Mouse (Mus musculus) c-Kit-negative CD71-positive TER-119-positive erythroid progenitor cells, embryonic 14.5 days (primary cell): ENCODE data around the gene Tmem161a.

Experiments used
- DNase-seq: peaks from one replicate; pipeline ENCODE4 v3.0.0-alpha.2; 2013; ENCODE audit warnings: low read depth, low spot score

Gene Tmem161a

DNA sequence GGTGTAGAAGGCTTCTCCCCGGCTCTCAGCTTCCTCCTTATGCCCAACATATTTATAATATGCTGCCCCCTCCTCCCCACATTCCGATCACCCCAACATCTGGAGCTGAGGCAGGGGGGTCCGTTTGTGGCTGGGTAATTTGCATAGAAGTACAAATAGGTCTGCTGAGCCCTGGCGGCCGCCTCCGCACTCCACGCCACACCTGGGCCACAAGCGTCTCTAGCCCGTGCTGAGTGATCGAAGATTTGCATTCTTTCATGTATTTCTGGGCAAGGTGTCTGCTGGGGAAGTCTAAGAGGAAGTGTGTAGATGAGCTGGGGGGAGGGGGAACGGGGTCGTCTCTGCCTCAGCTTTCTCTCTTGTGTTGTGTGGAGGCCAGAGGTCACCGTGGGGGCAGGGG lies 12.1 kb upstream of the Tmem161a start:
- no peak for DNase-seq

DNA sequence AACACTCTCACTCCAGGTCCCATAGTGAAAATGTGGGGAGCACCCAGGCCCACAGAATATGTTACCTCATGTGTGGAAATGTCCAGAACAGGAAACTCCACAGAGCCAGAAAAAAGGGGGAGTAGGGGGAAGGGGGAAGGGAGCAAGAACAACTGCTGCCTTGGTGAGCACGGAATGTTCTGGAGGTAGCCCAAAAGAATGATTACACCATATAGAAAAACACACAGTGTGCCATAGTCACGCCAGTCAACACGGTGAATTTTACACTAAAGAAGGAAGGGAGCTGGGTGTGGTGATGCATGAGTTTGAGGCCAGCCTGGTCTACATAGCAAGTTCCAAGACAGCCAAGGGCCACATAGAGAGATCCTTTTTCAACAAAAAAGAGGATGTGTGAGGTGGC lies 8.8 kb upstream of the Tmem161a start:
- no peak for DNase-seq

DNA sequence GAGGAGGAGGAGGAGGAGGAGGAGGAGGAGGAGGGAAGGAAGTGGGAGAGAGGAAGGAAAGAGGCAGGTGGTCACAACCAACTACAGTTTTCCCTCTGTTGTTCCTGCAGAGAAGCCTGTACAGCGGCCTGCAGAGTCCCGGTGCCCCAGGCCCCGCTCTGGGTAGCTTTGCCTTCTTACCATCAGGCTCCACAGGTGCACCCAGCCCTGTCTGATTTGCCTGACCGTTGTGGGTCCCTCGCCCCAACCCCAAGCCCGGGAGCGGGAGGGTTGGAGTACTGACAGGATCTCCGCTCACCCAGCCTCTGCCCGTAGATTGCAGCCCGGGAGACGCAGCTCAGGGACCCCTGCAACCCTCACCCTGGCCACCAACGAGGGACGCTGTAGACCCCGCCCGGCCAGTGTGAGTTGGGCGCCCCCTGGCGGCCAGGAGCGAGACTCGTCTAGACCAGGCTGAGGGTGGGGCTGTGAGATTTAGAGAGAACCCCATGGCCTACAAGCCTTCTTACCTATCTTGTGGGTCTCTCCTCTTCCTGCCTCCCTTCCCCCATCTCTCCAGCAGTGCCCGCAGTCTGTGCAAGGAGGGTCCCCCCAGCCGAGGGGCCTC lies 5.5 kb upstream of the Tmem161a start:
- peak; percentile 39 for DNase-seq

DNA sequence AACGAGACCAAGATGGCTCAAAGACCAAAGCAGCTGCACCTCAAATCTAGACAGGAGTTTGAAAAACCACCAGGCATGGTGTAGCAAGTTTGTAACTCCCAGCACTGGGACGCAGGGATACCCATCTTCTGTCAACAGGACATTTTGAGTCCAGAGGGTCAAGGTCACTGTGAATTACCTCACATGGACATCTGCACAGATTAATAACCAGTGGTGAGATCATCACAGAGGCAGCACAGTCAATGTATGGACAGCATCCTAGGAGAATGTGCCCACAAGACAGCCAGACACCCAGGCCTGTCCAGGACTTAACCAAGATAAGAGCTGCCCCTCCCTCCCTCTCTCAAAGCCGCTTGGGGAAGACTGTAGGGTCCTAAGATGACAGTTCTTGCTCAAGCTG lies 2.0 kb upstream of the Tmem161a start:
- no peak for DNase-seq

DNA sequence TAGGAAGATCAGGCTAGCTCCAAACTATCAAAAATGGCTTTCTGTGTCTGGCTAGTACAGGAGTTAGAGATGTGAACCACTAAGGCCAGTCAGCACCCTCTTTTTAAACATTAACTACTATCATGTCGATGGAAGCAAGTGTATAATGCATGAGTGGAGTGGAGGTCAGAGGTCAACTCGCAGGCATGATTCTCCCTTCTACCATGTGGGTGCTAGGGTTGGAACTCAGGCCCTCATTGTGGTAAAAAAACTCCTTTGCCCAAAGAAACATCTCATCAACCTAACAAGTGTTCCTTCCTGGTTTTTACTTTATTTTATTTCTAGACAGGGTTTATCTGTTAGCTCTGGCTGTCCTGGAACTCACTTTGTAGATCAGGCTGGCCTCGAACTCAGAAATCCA lies 1.4 kb upstream of the Tmem161a start:
- no peak for DNase-seq

DNA sequence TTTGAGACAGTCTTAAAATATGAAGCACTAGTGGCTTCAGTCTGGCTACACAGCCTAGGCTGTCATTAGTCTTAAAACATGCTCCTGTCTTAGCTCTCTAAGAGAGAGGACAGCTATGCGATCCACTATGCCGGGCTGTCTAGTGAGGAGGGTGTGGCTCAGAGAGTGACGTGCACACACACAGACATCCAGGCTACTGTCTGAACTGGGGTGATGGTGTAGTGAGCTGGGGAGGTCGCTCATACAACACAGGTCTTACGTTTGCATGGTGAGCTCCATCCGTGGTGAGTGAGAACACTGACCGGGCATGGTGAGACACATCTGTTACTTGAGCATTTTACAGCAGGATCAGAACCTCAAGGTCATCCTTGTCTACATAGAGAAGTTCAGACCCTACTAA lies 916 bp upstream of the Tmem161a start:
- DNase-seq: no peak

DNA sequence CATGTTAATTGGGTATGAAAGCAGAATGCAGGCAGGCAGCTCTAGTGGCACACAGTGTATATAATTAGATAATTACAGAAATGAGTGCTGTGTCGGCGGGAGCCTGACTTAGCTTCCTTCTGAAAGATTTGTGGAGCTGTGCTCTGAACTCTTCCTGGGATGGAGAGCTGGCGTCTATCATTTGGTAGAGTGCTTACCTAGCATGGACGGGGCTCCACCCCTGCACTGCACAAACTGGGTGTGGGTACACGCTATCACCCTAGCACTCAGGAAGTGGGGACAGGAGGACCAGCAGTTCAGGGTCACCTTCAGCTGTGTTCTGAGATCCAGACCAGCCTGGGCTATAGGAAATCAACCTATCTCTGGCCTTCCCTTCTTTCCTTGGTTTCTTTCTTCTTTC lies 1.2 kb downstream of the Tmem161a start:
- DNase-seq: no peak

DNA sequence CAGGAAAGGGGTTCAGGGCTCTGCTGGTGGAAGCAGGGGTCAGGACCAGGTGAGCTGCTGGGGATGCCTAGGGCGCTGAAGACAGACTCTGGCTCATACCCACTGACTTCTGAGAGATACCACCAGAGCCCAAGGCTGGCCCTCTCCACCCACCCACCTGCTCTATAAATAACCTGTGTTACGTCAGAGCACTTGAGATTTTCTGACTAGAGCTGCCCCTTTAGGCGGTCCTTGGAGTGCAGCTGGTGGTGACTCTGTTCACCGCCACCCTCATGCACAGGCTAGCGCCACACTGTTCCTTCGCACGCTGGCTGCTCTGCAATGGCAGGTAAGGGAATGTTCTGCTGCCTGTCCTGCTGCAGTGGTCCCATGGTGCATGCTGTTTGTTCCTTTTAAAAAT lies 1.9 kb downstream of the Tmem161a start:
- DNase-seq: no peak

DNA sequence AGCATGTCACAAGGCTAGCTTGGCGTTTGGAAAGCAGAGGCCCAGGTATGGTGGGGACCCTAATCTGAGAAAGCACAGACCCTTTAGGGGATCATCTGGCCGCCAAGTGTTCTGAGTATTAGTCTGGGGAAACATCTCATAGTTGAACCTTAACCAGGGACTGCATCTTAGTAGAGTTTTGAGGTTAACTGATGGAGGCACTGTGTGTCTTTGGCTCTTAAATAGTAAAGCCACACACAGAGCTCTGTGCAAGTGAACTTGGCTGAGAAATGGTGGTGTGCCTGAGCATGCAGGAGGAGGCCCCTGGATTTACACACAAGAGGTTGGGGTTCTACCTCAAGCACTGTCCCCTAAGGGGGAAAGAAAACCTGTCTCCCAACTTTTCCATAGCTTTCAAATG lies 6.1 kb downstream of the Tmem161a start:
- DNase-seq: no peak

DNA sequence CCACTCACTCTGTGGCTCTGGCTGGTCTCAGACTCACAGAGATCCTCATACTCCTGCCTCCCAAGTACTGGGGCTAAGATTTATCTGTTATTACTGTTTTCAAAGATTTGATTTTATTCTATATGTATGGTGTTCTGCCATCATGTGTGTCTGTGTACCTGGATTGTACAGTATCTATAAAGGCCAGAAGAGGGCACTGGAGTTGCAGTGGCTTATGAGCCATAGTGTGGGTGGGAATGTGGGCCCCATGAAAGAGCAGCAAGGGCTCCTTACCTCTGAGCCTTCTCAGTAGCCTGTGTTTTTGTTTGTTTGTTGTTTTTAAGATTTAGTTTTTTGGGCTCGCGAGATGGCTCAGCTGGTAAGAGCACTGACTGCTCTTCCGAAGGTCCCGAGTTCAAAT lies 6.9 kb downstream of the Tmem161a start:
- no peak for DNase-seq

DNA sequence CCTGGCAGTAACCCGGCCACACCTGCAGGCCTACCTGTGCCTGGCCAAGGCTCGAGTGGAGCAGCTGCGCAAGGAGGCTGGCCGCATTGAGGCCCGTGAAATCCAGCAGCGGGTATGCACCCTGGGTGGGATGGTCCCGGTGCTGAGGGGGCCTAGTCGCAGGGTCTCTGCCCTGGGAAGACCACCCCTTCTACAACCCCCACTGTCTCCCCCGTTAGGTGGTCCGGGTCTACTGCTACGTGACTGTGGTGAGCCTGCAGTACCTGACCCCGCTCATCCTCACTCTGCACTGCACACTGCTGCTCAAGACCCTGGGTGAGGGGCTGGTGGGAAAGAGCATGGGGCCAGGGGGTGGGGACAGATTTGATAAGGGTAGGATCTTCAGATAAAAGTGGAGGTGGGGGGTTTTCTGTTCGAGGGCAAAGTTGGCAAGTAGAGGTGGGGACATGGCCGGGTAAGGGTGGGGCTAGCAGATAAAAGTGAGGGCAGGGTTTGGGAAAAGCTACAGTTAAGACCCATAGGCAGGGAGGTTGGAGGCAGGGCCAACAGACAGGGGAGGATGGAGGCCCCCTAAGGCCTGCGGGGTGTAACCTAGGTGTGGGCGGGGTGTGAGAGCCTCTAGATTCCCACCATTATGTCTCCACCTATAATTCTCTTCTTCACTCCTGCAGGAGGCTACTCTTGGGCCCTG lies 9.2 kb downstream of the Tmem161a start:
- no peak for DNase-seq

DNA sequence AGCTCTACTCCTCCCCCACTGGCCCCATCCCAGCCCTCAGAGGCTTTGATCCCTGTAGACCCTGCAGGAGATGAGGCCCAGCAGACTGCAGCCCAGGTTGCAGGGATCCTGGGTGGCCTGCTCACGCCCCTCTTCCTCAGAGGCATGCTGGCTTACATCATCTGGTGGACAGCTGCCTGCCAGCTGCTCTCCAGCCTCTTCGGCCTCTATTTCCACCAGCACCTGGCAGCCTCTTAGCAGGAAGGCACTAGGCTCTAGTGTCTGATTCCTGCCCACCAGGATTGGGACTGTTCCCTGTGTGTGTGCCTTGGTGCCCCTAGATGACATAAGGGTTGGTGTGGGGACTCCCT lies 9.7 kb downstream of the Tmem161a start:
- DNase-seq: no peak

DNA sequence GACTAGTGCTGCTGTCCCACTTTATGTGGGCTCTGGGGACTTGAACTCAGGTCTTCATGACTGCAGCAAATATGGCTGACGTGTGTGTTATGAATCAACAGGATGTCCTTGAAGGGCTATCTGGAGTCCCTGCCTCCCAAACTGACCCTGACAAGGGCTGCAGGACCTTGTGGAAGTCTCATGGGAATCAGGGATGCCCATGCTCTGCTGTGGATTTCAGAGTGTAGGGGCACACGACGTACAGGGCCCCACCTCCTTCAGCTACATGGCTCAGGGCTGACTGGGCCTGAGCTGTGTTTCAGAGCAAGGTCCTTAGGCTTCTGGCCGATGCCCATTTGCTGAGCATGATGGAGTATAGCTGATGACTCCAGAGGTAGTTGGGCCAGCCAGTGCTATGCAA lies 11.0 kb downstream of the Tmem161a start:
- DNase-seq: no peak

DNA sequence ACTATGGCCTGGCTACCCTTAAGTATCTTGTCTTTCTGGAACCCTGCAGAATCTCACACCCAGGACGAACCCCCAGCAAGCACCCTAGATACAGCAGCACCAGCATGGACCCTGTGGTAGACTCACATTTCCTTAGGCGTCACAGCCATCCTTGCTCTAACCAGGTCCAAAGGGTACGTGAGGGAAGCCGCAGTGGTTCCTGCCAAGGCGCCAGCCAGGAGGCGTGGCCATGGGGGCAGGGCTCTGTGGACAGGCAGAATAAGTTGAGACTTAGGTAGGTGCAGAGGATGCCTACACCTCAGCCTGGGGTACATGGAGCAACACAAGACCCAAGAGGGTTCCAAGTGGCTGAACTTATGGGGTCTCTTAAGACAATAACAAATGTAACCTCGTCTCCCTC lies 16.6 kb downstream of the Tmem161a start:
- no peak for DNase-seq

DNA sequence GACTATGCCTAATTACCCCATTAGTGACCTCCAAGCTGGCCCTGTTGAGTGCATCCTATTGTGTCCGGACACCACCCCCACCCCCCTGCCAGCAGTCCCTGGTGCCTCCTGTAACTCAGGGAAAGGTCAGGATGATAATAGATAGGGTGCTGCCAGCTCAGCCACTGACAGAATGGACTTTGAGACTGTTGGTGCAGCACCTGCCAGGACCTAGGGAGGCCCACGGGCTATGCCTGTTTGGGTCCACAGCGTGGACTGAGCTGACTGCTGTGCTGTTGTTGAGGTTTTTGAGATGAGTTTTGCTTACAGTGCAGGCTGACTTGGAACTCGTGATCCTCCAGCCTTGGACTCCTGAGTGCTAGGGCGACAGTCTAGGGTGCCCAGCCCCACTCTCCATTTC lies 21.1 kb downstream of the Tmem161a start:
- no peak for DNase-seq

DNA sequence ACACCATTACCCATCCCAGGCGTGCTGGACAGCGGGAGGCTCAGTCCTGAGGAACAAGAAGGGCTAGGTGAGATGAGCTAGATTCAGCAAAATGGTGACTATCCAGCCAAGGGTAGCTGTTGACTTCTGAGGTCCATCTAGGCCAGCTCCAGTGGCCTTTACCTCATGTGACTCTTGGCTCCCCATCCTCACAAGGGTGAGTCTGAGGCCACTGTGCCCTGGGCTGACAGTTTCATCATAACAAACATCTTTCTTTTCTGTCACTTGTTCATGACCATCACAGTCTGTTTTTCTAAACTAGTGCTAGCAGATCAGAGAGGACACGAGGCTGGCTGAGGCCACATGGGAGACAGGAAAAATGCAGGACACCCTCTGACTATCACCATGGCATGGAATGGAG lies 22.0 kb downstream of the Tmem161a start:
- DNase-seq: no peak

DNA sequence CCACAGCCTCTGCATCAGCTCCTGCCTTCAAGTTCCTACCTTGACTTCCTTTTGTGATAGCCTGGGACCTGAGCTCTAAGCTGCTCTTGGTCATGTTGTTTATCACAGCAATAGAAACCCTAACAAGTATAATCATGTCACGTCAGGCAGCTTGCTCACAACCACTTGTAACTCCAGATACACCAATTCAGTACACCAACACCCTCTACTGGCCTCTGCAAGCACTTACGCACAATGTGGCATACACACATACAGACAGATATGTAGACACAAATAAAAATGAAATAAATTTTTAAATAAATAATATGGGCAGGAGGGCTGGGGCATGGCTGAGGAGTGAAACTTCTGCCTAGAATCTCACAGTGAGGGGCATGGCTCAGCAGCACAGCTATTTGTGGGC lies 23.6 kb downstream of the Tmem161a start:
- DNase-seq: no peak

DNA sequence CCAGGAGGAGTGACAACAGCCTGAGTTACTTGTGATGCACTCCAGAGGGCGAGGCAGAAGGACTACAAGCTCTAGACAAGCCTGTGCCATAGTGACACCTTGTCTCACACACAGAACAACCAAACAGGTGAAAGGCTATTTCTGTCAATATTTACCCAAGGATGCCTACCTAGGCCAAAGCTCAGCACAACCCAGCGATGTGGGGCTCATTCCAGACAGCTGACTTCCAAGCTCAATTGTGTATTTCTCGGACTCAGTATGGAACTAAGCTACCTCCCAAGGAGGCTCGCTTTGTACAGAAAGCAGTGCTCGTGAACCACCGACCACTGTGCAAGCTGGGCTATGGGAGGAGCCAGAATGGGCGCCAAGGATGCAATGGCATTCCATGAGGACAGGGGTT lies 25.4 kb downstream of the Tmem161a start:
- DNase-seq: no peak

DNA sequence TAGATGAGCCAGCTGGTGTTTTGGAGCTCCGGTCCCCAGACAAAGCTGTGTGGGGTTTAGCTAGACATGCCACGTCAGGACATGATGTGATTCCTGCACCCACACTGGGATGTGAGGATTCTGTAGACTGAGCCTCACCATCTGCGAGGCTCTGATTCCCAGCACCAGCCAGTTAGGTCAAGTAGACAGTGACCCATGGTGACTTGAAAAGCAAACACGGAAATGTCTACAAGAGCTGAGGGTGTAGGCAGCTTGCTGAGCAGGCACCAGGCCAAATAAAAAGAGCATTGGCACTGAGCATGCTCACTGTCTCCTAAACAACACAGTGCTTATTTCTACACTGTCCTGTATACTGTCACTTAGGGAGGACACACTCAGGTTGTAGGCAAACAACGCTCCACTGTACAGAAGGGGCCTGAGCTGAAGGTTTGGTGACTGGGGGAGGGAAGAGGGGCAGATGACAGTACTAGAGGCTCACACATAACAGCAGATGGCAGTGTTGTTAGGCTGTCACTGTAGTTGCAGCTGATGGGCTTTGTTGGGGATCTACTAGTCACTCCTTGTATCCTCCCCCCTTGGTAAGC lies 28.0 kb downstream of the Tmem161a start:
- no peak for DNase-seq

DNA sequence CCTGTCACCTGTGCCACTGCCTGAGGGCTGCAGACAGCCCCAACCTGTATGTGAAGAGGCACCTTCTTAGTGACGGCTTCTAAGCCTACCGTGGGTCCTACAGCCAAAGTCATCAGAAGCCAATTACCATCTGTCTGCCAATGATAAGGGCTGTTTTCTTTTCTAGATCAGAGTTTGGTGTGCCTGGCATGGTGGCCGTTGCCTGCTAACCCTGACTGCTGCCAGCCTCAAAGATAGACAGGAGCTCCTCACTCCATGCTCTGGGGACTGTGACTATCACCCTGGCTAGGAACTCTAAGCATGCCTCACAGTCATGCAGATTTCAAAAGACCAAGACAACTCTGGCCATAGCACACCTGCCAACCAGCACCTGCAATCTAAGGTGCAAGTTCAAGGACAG lies 29.3 kb downstream of the Tmem161a start:
- DNase-seq: peak; percentile 69

DNA sequence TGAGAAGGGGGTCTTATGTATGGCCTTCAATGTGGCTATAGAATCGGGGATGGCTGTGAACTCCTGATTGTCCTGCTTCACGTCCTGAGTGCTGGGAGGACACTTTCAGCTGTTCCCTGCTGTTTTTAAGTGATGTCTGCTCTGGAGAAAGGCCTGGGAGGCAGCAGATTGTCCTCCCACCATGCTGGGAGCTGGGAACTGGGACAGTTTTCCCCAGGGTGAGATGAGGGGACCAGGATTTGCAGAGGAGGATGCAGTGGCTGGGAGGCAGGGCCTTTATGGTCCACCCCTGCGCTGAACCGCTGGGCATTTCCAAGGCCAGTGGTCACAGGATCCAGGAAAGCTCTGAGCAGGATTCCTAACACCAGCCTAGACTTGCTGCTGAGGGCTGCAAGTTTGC lies 30.9 kb downstream of the Tmem161a start:
- DNase-seq: no peak

DNA sequence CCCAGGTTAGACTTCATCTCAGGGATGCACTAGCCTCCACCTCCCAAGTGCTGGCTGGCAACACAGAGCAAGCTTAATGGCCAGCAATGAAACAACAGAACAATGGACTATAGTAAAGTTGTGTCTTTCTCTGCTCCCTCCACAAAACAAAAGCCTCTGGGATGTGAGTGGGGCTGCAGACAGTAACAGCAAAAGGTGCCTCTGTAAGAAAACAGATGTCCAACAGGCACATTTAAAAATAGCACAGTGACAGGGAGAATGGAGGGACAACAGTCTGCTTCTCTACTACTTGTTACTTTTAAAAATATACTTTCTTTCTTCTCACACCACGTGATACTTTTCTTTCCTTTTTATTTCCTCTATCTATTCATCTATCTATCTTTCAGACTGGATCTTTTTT lies 32.6 kb downstream of the Tmem161a start:
- DNase-seq: no peak

DNA sequence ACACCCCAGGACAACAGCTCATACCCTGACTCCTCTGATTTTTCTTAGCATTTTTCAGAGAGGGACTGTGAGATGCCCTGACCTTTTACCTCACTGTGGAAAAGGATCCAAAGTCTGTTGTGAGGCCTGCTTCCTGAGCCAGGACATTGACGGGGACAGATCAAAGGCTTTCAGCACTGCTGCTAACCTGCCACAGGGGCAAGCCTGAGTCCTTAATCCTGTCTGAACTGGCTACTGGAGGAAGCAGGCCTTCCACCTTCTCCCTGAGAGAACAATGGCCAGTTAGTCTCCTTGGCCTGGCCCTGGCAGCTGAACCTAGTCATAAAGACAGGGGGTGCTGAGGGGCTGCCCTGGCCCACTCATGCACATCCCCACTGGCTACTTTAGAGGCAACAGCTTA lies 36.0 kb downstream of the Tmem161a start:
- no peak for DNase-seq

DNA sequence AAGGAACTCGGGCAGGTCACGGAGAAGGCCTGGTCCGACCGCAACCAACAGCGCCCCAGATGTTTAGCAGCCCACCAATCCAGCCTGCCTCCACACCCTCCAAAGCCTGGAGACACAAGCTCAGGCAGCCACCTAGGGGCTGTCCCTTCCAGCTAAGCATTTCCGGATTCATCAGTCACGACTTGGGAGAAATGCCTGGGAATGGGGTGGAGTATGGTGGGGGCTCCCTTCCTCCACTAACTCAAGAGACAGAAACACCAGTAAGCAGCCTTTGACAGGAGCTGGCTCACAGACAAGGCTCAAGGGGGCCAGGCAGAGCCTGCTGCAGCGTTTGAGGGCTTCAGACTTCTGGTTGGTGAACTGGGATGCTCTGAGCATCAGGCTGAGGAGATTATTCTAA lies 38.4 kb downstream of the Tmem161a start:
- DNase-seq: no peak
